Mouse (Mus musculus) embryonic fibroblast, embryonic 13.5 days (primary cell): Measurements from ENCODE around the gene Gpm6b.

Source experiments
- CTCF ChIP-seq: IDR thresholded peaks from 2 replicates; pipeline ENCODE4 v1.5.1; 2011; ENCODE audit warnings: mild to moderate bottlenecking, control low read depth, low read length, moderate library complexity, borderline replicate concordance; ENCODE audit not compliant: insufficient read depth
- POLR2A ChIP-seq: IDR thresholded peaks from 2 replicates; pipeline ENCODE4 v1.6.1; 2011; ENCODE audit warnings: low read depth, mild to moderate bottlenecking, control low read depth, low read length, moderate library complexity

GRCm38 (mm10) chrX:166365458-166366213 is 126.9 kb downstream of the Gpm6b start:
- no peak for TF ChIP-seq CTCF
- TF ChIP-seq POLR2A = no peak
